Mouse (Mus musculus): ENCODE results near the gene Exph5.
A peak's percentile ranks its signal among the peaks of the same experiment; 100 is the strongest.

DNA sequence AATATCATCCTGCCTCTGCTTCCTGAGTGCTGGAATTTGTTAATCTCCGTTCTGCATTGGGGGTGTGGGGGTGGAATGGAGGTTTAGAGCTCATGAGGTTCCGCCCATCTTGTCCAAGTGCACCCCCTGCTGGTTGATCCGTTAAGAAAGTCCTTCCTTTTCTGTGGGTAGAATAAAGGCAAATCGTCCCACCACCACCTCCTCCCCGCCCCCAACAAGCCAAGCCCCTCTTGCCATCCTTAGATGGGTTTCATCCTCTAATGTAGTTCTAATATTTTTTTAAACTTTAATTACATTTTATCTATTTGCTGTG, 96.9 kb downstream of the Exph5 start:
- TF ChIP-seq CTCF (conservative IDR thresholded peaks at IDR 0.05; ENCODE audit: low read length) (peak; percentile 44), NANOG (IDR thresholded peaks at IDR 0.05; ENCODE audit: borderline replicate concordance, low read length) (no peak), POU5F1 (IDR thresholded peaks at IDR 0.05; ENCODE audit: borderline replicate concordance, low read length) (no peak)

Data from E14TG2a.4 (cell line).